ENCODE assay signal across 7 mouse cellular contexts in genomic region chr3:28263948-28264840, GRCm38 (mm10). TPM values are rescaled to one million over a fixed set of nuclear protein-coding genes. Genes with fewer than 3 reads are reported as not detected.
DNase-seq lines count a peak whose midpoint lies in the region; ATAC-seq and TF ChIP-seq lines count a peak whose summit lies in the region.

No protein-coding gene starts in this region.

- ATAC-seq in forebrain, embryonic 13.5 days, result peak; percentile 33; the same call in 1 of the 2 replicates
- ATAC-seq in hematopoietic stem cell, adult 5-6 weeks (replicated peaks in 1 of 2; ENCODE audit: insufficient read depth in 1 of 2, low FRiP score in 2 of 2, low TSS enrichment in 1 of 2, low read depth in 1 of 2, poor library complexity in 2 of 2, severe bottlenecking in 2 of 2), result peak; percentile 38 to 41

- H3K9ac ChIP-seq in forebrain, embryonic 13.5 days, result peak overlapping the region; percentile 92

- peak overlapping the region; percentile 80 for H3K4me2 ChIP-seq in forebrain, embryonic 13.5 days

- peaks cover 51% of the 10 kb centered on the region for H3K4me1 ChIP-seq in forebrain, embryonic 13.5 days

- 1% methylated on average over 23 of the region's 26 CpGs for WGBS in forebrain, embryonic 13.5 days

- peak overlapping the region; percentile 92 for H3K27ac ChIP-seq in forebrain, embryonic 13.5 days

- H3K27me3 ChIP-seq in forebrain, embryonic 13.5 days, result 0 out of 2 replicates have a peak, but pooled peaks cover 4% of the 10 kb centered on the region

- peak overlapping the region; percentile 76 for H3K4me3 ChIP-seq in forebrain, embryonic 13.5 days

- TF ChIP-seq POLR2A in brain, embryonic 14.5 days (IDR thresholded peaks at IDR 0.05; ENCODE audit: borderline replicate concordance, extremely low read depth, insufficient read depth, insufficient read length, poor library complexity, severe bottlenecking), result peak; percentile 14; the same call in 1 of the 2 replicates

- no peak for TF ChIP-seq CTCF in brain, embryonic 14.5 days (IDR thresholded peaks at IDR 0.05; ENCODE audit: borderline replicate concordance, extremely low read depth, insufficient read depth, insufficient read length)

- peak; percentile 79 for DNase-seq in Muller cell, postnatal 12 days (ENCODE audit: inconsistent ontology term)
- DNase-seq in brain, embryonic 14.5 days (ENCODE audit: low read depth), result peak; percentile 92
- peak; percentile 40 to 41 for DNase-seq in layer of hippocampus, postnatal 25 days (ENCODE audit: extremely low spot score in 1 of 2, low spot score in 1 of 2)
- peak; percentile 28 for DNase-seq in lung, postnatal 25 days (ENCODE audit: low spot score)
- DNase-seq in right cerebral cortex, adult 2 months (ENCODE audit: low spot score in 2 of 2), result peak; percentile 49 to 68

- H3K36me3 ChIP-seq in forebrain, embryonic 13.5 days (ENCODE audit: poor library complexity, severe bottlenecking), result no peaks in the 10 kb centered on the region

- no peaks in the 10 kb centered on the region for H3K9me3 ChIP-seq in forebrain, embryonic 13.5 days (replicated peaks)

RNA-seq across cellular contexts. Expression of gene Tnik, which starts 1.2 kb away (rescaled TPM):
- polyA plus RNA-seq in brain, embryonic 14.5 days (2012; rRNA removed), result 43.5 and 73.8 TPM in 2 replicates
- 49.3 and 54.9 TPM in 2 replicates for polyA plus RNA-seq in forebrain, embryonic 13.5 days (2015; fragmentation: Nextera tagmentation; extraction: Ambion mirVana)
- total RNA-seq in hematopoietic stem cell, adult 5-6 weeks (2017), result 25.2 and 33.2 TPM in 2 replicates
- 100 to 1,000 TPM; 166 to 227 TPM for total RNA-seq in layer of hippocampus, postnatal 25 days (2021)

Comparison
In these comparisons a context has a peak if more than half of its experiments do, and no peak if none do; other contexts are left out.
1. Peak in every context shown above with its lines: DNase-seq, ATAC-seq, H3K4me3 ChIP-seq and H3K27ac ChIP-seq.
2. DNase-seq: peak in every context shown above with its lines; median percentile 92 in brain, embryonic 14.5 days; 79 in Muller cell, postnatal 12 days; 58 in right cerebral cortex, adult 2 months; 40 in layer of hippocampus, postnatal 25 days; 28 in lung, postnatal 25 days.